In the genomic region with DNA sequence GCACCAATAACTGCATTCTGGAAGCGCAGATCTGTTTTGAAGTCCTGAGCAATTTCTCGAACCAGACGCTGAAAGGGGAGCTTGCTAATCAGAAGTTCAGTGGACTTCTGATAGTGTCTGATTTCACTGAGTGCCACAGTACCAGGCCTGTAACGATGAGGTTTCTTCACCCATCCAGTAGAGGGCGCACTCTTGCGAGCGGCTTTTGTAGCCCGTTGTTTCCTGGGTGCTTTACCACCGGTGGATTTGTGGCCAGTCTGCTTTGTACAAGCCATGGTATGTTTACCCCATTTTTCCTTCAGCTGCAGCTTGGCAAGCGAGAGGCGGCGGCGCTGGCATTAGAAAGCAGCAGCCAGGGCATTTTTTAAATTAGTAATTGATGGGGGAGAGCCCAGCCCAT, we compare ENCODE assay signal across 13 mouse cellular contexts. TPM values are rescaled to one million over a fixed set of nuclear protein-coding genes. Genes with fewer than 3 reads are reported as not detected.
DNase-seq lines count a peak whose midpoint lies in the region; ATAC-seq and TF ChIP-seq lines count a peak whose summit lies in the region.
"Had no signal": no experiment of that assay in that cellular context is flagged by ENCODE, and none has a peak within 500 bp of the region (broad histone marks: within the 10 kb centered on the region; RNA-seq: fewer than 3 reads in every experiment).

No protein-coding gene starts in this region.

- H3K36me3 ChIP-seq in MEL (ENCODE audit: control insufficient read depth in 1 of 2, insufficient read depth in 2 of 2, low read length in 2 of 2): no peaks in the 10 kb centered on the region; a peak in 1 of 4 replicates
- H3K36me3 ChIP-seq in liver, embryonic 14.5 days (replicated peaks; ENCODE audit: control insufficient read depth, insufficient read depth, low read depth): no peaks in the 10 kb centered on the region
- no peaks in the 10 kb centered on the region for H3K36me3 ChIP-seq in splenic B cell, adult 2 months (ENCODE audit: control insufficient read depth, insufficient read depth, low read length, poor library complexity, severe bottlenecking)
- H3K36me3 ChIP-seq: lung, embryonic 15.5 days; neural tube, embryonic 13.5 days had no signal

- H3K9me3 ChIP-seq in MEL (replicated peaks; ENCODE audit: insufficient read depth, low read length): no peaks in the 10 kb centered on the region
- H3K9me3 ChIP-seq in liver, embryonic 14.5 days (ENCODE audit: control insufficient read depth, low read length): no peaks in the 10 kb centered on the region
- H3K9me3 ChIP-seq: lung, embryonic 15.5 days; neural tube, embryonic 13.5 days had no signal

- ATAC-seq in liver, embryonic 14.5 days (ENCODE audit: insufficient read depth): no peak
- no peak for ATAC-seq in monocyte, adult 5-6 weeks (replicated peaks; ENCODE audit: insufficient number of reproducible peaks, low FRiP score, low TSS enrichment, poor library complexity, severe bottlenecking)

- H3K27ac ChIP-seq in left cerebral cortex, adult 2 months: no peak overlapping the region
- no peak overlapping the region for H3K27ac ChIP-seq in MEL (ENCODE audit: control insufficient read depth, low read depth, low read length)
- no peak overlapping the region for H3K27ac ChIP-seq in liver, embryonic 14.5 days
- H3K27ac ChIP-seq: lung, embryonic 15.5 days; neural tube, embryonic 13.5 days had no signal

- peak; percentile 54 for TF ChIP-seq CTCF in left cerebral cortex, adult 2 months (IDR thresholded peaks at IDR 0.05)
- TF ChIP-seq CTCF in MEL (IDR thresholded peaks at IDR 0.05 in 2 of 3, conservative IDR thresholded peaks at IDR 0.05 in 1 of 3; ENCODE audit: control insufficient read depth in 1 of 3, insufficient read depth in 1 of 3, low read depth in 2 of 3, low read length in 3 of 3, poor library complexity in 1 of 3, severe bottlenecking in 1 of 3): peak; percentile 39 to 68 (median 56)
- TF ChIP-seq CTCF in liver, embryonic 14.5 days (IDR thresholded peaks at IDR 0.05; ENCODE audit: low read depth): peak; percentile 93

- TF ChIP-seq EP300 in MEL (IDR thresholded peaks at IDR 0.05; ENCODE audit: low read depth in 1 of 2, low read length in 2 of 2): no peak
- TF ChIP-seq EP300 in liver, embryonic 14.5 days (IDR thresholded peaks at IDR 0.05; ENCODE audit: low read depth): no peak

- intact Hi-C loops in left cerebral cortex, adult 2 months (cut with DNase I): no loop called here

- DNase-seq in left cerebral cortex, adult 2 months (ENCODE audit: extremely low spot score in 1 of 2, low spot score in 2 of 2): no peak
- no peak for DNase-seq in left cerebral cortex, adult 11 months (ENCODE audit: low spot score)
- peak; percentile 39 for DNase-seq in MEL (ENCODE audit: low read depth, low spot score)
- DNase-seq in liver, embryonic 14.5 days (ENCODE audit: low read depth in 3 of 3, low spot score in 3 of 3): no peak
- peak; percentile 76 for DNase-seq in splenic B cell, adult 2 months (ENCODE audit: low read depth, low spot score)
- no peak for DNase-seq in layer of hippocampus, adult 9-10 months (ENCODE audit: low spot score)
- no peak for DNase-seq in left cerebral cortex, adult 18-20 months (ENCODE audit: low spot score in 2 of 2)
- DNase-seq: kidney, postnatal 14 days had no signal

- TF ChIP-seq RAD21 in MEL (IDR thresholded peaks at IDR 0.05; ENCODE audit: low read depth, low read length): no peak

- no peaks in the 10 kb centered on the region for H3K79me2 ChIP-seq in MEL (ENCODE audit: control insufficient read depth, insufficient read depth, low read length, poor library complexity)

- no peak overlapping the region for H3K4me2 ChIP-seq in liver, embryonic 14.5 days (ENCODE audit: low read depth)
- H3K4me2 ChIP-seq: heart, embryonic 11.5 days; lung, embryonic 15.5 days; neural tube, embryonic 13.5 days had no signal

- no peak overlapping the region for H3K9ac ChIP-seq in MEL (ENCODE audit: control insufficient read depth, low read depth, low read length, poor library complexity, severe bottlenecking)
- no peak overlapping the region for H3K9ac ChIP-seq in liver, embryonic 14.5 days (replicated peaks)
- H3K9ac ChIP-seq: lung, embryonic 15.5 days; neural tube, embryonic 13.5 days had no signal

- WGBS in liver, embryonic 14.5 days (ENCODE audit: insufficient replicate concordance): 36% methylated on average over 13 of the region's 13 CpGs

- H3K4me3 ChIP-seq in left cerebral cortex, adult 2 months: no peak overlapping the region
- H3K4me3 ChIP-seq in MEL (ENCODE audit: control insufficient read depth in 1 of 2, insufficient read depth in 1 of 2, low read depth in 2 of 2, low read length in 2 of 2): no peak overlapping the region
- no peak overlapping the region for H3K4me3 ChIP-seq in liver, embryonic 14.5 days (ENCODE audit: insufficient read depth in 1 of 2, low read depth in 2 of 2, low read length in 2 of 2)
- H3K4me3 ChIP-seq: erythroblast, embryonic 14.5 days; lung, embryonic 15.5 days; neural tube, embryonic 13.5 days had no signal

- TF ChIP-seq POLR2A in MEL (IDR thresholded peaks at IDR 0.05; ENCODE audit: control insufficient read depth in 1 of 2, insufficient read depth in 1 of 2, low read depth in 1 of 2, low read length in 2 of 2, poor library complexity in 1 of 2): no peak

- no peaks in the 10 kb centered on the region for H3K4me1 ChIP-seq in MEL (ENCODE audit: control insufficient read depth in 1 of 2, insufficient read depth in 2 of 2, low read length in 2 of 2)
- no peaks in the 10 kb centered on the region for H3K4me1 ChIP-seq in liver, embryonic 14.5 days (replicated peaks; ENCODE audit: control insufficient read depth in 2 of 2, insufficient read depth in 2 of 2, low read length in 1 of 2)
- H3K4me1 ChIP-seq: lung, embryonic 15.5 days; neural tube, embryonic 13.5 days had no signal

- no peaks in the 10 kb centered on the region for H3K27me3 ChIP-seq in MEL (ENCODE audit: control insufficient read depth in 1 of 2, insufficient read depth in 2 of 2, low read length in 2 of 2)
- H3K27me3 ChIP-seq in liver, embryonic 14.5 days (ENCODE audit: control insufficient read depth, insufficient read depth, low read length): no peaks in the 10 kb centered on the region
- no peaks in the 10 kb centered on the region for H3K27me3 ChIP-seq in splenic B cell, adult 2 months (ENCODE audit: control insufficient read depth, insufficient read depth, low read length, poor library complexity, severe bottlenecking)
- H3K27me3 ChIP-seq: lung, embryonic 15.5 days; neural tube, embryonic 13.5 days had no signal

TF ChIP-seq in MEL, 35 proteins besides CTCF, POLR2A, EP300 and RAD21:
- TF ChIP-seq MAX (IDR thresholded peaks at IDR 0.05; ENCODE audit: low read length) (no peak), USF2 (IDR thresholded peaks at IDR 0.05; ENCODE audit: borderline replicate concordance in 1 of 2, insufficient read depth in 1 of 2, low read depth in 1 of 2, low read length in 2 of 2) (no peak), NELFE (IDR thresholded peaks at IDR 0.05; ENCODE audit: low read depth, low read length) (no peak), GABPA (IDR thresholded peaks at IDR 0.05; ENCODE audit: low read depth, low read length) (no peak), ETS1 (IDR thresholded peaks at IDR 0.05; ENCODE audit: low read depth, low read length) (no peak), GATA1 (IDR thresholded peaks at IDR 0.05; ENCODE audit: low read depth, low read length) (no peak), ZC3H11A (IDR thresholded peaks at IDR 0.05; ENCODE audit: low read depth, low read length) (no peak), MAFK (IDR thresholded peaks at IDR 0.05; ENCODE audit: borderline replicate concordance, low read depth, low read length) (no peak), KAT2A (conservative IDR thresholded peaks at IDR 0.05; ENCODE audit: low read depth, low read length) (no peak), POLR2AphosphoS2 (IDR thresholded peaks at IDR 0.05; ENCODE audit: low read length) (no peak)

RNA-seq across cellular contexts. Expression of gene Eps15l1, which starts 8.4 kb away (rescaled TPM):
- total RNA-seq in left cerebral cortex, adult 2 months (2021): 10 to 100 TPM; 66.4 to 73.0 TPM
- total RNA-seq in MEL (2012; rRNA removed): 18.6 and 19.1 TPM in 2 replicates
- polyA plus RNA-seq in MEL (2012; ENCODE audit: insufficient read depth in 1 of 2, insufficient read length in 2 of 2, low read depth in 1 of 2, low replicate concordance in 2 of 2, missing spikeins in 1 of 2): 10 to 100 TPM in 1 of 2 experiments, not detected in 1; 40.8 TPM
- polyA plus RNA-seq in liver, embryonic 14.5 days (2012; rRNA removed): 19.6 and 21.1 TPM in 2 replicates
- polyA plus RNA-seq in liver, embryonic 14.5 days (2014; fragmentation: Nextera tagmentation; extraction: Ambion mirVana): 16.9 and 17.7 TPM in 2 replicates
- 48.6 to 98.2 TPM (median 55.6 TPM) in 3 replicates for total RNA-seq in monocyte, adult 5-6 weeks (2017)
- total RNA-seq in left cerebral cortex, adult 18-20 months (2021): 10 to 100 TPM; 62.2 to 63.4 TPM

RNA-seq across cellular contexts. Expression of gene Calr3, which starts 14.0 kb away (rescaled TPM):
- 1 to 10 TPM in 1 of 2 experiments, under 1 TPM in 1; 0.97 to 1.5 TPM for total RNA-seq in left cerebral cortex, adult 2 months (2021)
- total RNA-seq in MEL (2012; rRNA removed): 3.9 and 4.0 TPM in 2 replicates
- 1 to 10 TPM in 1 of 2 experiments, not detected in 1; 2.7 TPM for polyA plus RNA-seq in MEL (2012; ENCODE audit: insufficient read depth in 1 of 2, insufficient read length in 2 of 2, low read depth in 1 of 2, low replicate concordance in 2 of 2, missing spikeins in 1 of 2)
- polyA plus RNA-seq in liver, embryonic 14.5 days (2012; rRNA removed): 0.09 and 0.21 TPM in 2 replicates
- polyA plus RNA-seq in liver, embryonic 14.5 days (2014; fragmentation: Nextera tagmentation; extraction: Ambion mirVana): 0.53 and 0.83 TPM in 2 replicates
- total RNA-seq in monocyte, adult 5-6 weeks (2017): 0.64 TPM in 1 of 3 replicates, not detected in the others
- total RNA-seq in left cerebral cortex, adult 18-20 months (2021): 1 to 10 TPM; 1.0 to 1.1 TPM
- polyA plus RNA-seq: erythroblast, embryonic 14.5 days had no signal

RNA-seq across cellular contexts. Expression of gene 1700030K09Rik, which starts 14.0 kb away (rescaled TPM):
- 10 to 100 TPM; 14.8 to 15.6 TPM for total RNA-seq in left cerebral cortex, adult 2 months (2021)
- total RNA-seq in MEL (2012; rRNA removed): 8.4 and 9.2 TPM in 2 replicates
- 10 to 100 TPM in 1 of 2 experiments, not detected in 1; 10.3 TPM for polyA plus RNA-seq in MEL (2012; ENCODE audit: insufficient read depth in 1 of 2, insufficient read length in 2 of 2, low read depth in 1 of 2, low replicate concordance in 2 of 2, missing spikeins in 1 of 2)
- polyA plus RNA-seq in liver, embryonic 14.5 days (2012; rRNA removed): 1.8 and 3.2 TPM in 2 replicates
- polyA plus RNA-seq in liver, embryonic 14.5 days (2014; fragmentation: Nextera tagmentation; extraction: Ambion mirVana): 2.2 and 2.4 TPM in 2 replicates
- total RNA-seq in monocyte, adult 5-6 weeks (2017): 1.2 to 3.6 TPM (median 3.4 TPM) in 3 replicates
- 1 to 10 TPM; 9.2 to 9.5 TPM for total RNA-seq in left cerebral cortex, adult 18-20 months (2021)

RNA-seq across cellular contexts. Expression of gene Cherp, which starts 45.4 kb away (rescaled TPM):
- total RNA-seq in left cerebral cortex, adult 2 months (2021): 10 to 100 TPM; 72.7 to 74.0 TPM
- total RNA-seq in MEL (2012; rRNA removed): 21.1 and 24.6 TPM in 2 replicates
- polyA plus RNA-seq in MEL (2012; ENCODE audit: insufficient read depth in 1 of 2, insufficient read length in 2 of 2, low read depth in 1 of 2, low replicate concordance in 2 of 2, missing spikeins in 1 of 2): 100 to 1,000 TPM in 1 of 2 experiments, 10 to 100 TPM in 1; 78.0 to 106 TPM
- polyA plus RNA-seq in liver, embryonic 14.5 days (2012; rRNA removed): 25.4 and 28.8 TPM in 2 replicates
- polyA plus RNA-seq in liver, embryonic 14.5 days (2014; fragmentation: Nextera tagmentation; extraction: Ambion mirVana): 19.9 and 22.6 TPM in 2 replicates
- total RNA-seq in monocyte, adult 5-6 weeks (2017): 16.7 to 20.2 TPM (median 18.6 TPM) in 3 replicates
- total RNA-seq in left cerebral cortex, adult 18-20 months (2021): 10 to 100 TPM; 70.4 to 72.7 TPM

Comparison
In these comparisons a context has a peak if more than half of its experiments do, and no peak if none do; other contexts are left out.
1. DNase-seq: peak in MEL (single experiment) and splenic B cell, adult 2 months (single experiment); none in left cerebral cortex, adult 2 months (0 of 2), left cerebral cortex, adult 11 months (single experiment), liver, embryonic 14.5 days (0 of 3), layer of hippocampus, adult 9-10 months (single experiment) and left cerebral cortex, adult 18-20 months (0 of 2).
2. Peak in every context shown above with its lines, with median percentiles within 50 percentile points of each other: CTCF ChIP-seq.